Mouse (Mus musculus) MEL (cell line): ENCODE measurements around the gene Cpped1.

ENCODE experiments used
- CTCF ChIP-seq, 3 experiments: IDR thresholded peaks in 2 of 3; conservative IDR thresholded peaks in 1 of 3; 2 replicates each; pipeline ENCODE4 v1.5.1; 2011 to 2012; ENCODE audit warnings: low read length in 3 of 3, low read depth in 2 of 3, mild to moderate bottlenecking in 2 of 3, improper control_type of control experiment in 1 of 3, inconsistent platforms in 1 of 3, mixed read lengths in 1 of 3, moderate library complexity in 1 of 3; ENCODE audit not compliant: control insufficient read depth in 1 of 3, insufficient read depth in 1 of 3, poor library complexity in 1 of 3, severe bottlenecking in 1 of 3
- POLR2A ChIP-seq, 2 experiments: IDR thresholded peaks; 2 replicates each; pipeline ENCODE4 v1.6.1; 2011 to 2012; ENCODE audit warnings: low read length in 2 of 2, mild to moderate bottlenecking in 2 of 2, control low read depth in 1 of 2, improper control_type of control experiment in 1 of 2, low read depth in 1 of 2, moderate library complexity in 1 of 2; ENCODE audit not compliant: control insufficient read depth in 1 of 2, insufficient read depth in 1 of 2, poor library complexity in 1 of 2
- USF1 ChIP-seq: IDR thresholded peaks from 2 replicates; pipeline ENCODE4 v1.6.1; 2014; ENCODE audit warnings: low read depth, mild to moderate bottlenecking, inconsistent platforms, low read length, improper control_type of control experiment, moderate library complexity
- ZC3H11A ChIP-seq: IDR thresholded peaks from 2 replicates; pipeline ENCODE4 v1.6.1; 2012; ENCODE audit warnings: low read depth, mild to moderate bottlenecking, inconsistent platforms, low read length, improper control_type of control experiment

- TF ChIP-seq USF1 (no peak), POLR2A (IDR thresholded peaks at IDR 0.05; ENCODE audit: control insufficient read depth in 1 of 2, insufficient read depth in 1 of 2, low read depth in 1 of 2, low read length in 2 of 2, poor library complexity in 1 of 2) (no peak), ZC3H11A (no peak), CTCF (IDR thresholded peaks at IDR 0.05 in 2 of 3, conservative IDR thresholded peaks at IDR 0.05 in 1 of 3; ENCODE audit: control insufficient read depth in 1 of 3, insufficient read depth in 1 of 3, low read depth in 2 of 3, low read length in 3 of 3, poor library complexity in 1 of 3, severe bottlenecking in 1 of 3) (no peak)
Measured at GRCm38 (mm10) chr16:11794628-11795027, 114.6 kb downstream of the Cpped1 start.
